Mouse (Mus musculus): Measurements from ENCODE around the gene Hccs. TPM values are rescaled to one million over a fixed set of nuclear protein-coding genes. Genes with fewer than 3 reads are reported as not detected.

The Hccs gene
- polyA plus RNA-seq, 1 experiment, result 17.8 TPM

DNA sequence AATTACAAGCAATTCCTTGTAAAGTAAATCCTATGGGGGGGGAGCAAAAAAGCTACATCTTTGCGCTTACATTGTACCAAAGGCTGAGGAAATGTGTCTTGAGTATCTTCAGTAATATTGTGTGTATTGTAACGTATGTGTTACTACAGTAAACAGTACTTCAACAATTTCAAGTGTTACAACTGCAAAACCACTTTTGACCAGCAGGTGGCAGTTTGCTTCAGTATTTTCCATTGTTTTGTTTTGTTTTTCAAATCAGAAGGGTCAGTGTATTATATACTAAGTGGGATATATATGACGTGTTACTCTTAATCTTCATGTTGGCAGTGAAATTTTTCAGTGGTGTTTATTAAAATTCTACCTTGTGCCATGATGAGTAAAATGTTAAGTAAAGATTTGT, 16.2 kb downstream of the Hccs start:
- no peak overlapping the region for H3K4me3 ChIP-seq (ENCODE audit: insufficient read depth, low read length)
- no peak overlapping the region for H3K27ac ChIP-seq (ENCODE audit: insufficient read depth, low read depth, low read length)
- TF ChIP-seq POLR2A (IDR thresholded peaks at IDR 0.05; ENCODE audit: borderline replicate concordance, low read depth, low read length) (no peak), CTCF (IDR thresholded peaks at IDR 0.05; ENCODE audit: low read depth, low read length) (no peak)
- H3K4me1 ChIP-seq (ENCODE audit: control insufficient read depth, insufficient read depth, low read length), result no peaks in the 10 kb centered on the region

DNA sequence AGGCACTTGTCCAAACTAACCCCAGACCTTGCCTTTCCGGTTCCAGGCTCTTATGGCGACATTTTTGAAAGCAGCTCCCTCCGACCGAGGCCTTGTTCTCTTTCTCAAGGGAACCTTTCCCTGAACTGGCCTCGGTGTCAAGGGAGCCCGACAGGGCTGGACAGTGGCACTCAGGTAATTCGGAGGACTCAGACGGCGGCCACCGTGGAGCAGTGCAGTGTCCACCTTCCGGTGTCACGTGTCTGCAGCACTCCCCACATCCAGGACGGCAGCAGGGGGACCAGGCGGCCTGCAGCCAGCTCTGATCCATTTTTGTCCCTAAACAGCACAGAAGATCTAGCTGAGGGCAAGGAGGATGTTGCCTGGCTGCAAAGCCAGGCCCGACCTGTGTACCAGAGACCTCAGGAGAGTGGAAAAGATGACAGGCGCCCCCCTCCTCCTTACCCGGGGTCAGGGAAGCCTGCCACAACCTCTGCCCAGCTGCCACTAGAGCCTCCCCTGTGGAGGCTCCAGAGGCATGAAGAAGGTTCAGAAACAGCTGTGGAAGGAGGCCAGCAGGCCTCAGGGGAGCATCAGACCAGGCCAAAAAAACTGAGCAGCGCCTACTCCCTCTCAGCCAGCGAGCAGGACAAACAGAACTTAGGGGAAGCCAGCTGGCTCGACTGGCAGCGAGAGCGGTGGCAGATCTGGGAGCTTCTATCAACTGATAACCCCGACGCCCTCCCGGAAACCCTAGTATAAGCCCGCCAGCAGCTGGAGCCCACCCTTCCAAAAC, 17.7 kb downstream of the Hccs start:
- no peaks in the 10 kb centered on the region for H3K4me1 ChIP-seq (ENCODE audit: control insufficient read depth, insufficient read depth, low read length)
- TF ChIP-seq POLR2A (IDR thresholded peaks at IDR 0.05; ENCODE audit: borderline replicate concordance, low read depth, low read length) (no peak), CTCF (IDR thresholded peaks at IDR 0.05; ENCODE audit: low read depth, low read length) (no peak)
- H3K27ac ChIP-seq (ENCODE audit: insufficient read depth, low read depth, low read length), result no peak overlapping the region
- H3K4me3 ChIP-seq (ENCODE audit: insufficient read depth, low read length), result no peak overlapping the region

DNA sequence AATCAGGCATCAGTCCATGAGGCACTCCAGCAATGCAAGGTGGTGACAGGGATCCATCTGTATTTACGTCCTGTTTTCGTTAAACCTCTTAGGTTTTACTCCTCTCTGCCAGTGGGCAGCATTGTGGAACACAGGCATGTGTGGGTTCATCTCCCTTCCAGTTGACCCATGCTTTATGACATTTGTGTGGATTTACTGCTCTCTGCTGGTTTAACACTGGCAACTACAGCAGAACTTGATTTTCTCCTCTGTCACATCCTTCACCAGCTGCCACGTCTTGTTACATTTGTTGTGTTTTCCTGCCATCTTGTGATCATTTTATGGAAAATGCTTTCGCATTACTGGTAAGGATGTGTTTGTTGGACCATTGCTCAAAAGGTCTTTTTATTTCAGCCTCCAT, 20.6 kb downstream of the Hccs start:
- Histone ChIP-seq H3K4me1 (ENCODE audit: control insufficient read depth, insufficient read depth, low read length) (no peaks in the 10 kb centered on the region), H3K27ac (ENCODE audit: insufficient read depth, low read depth, low read length) (no peak overlapping the region), H3K4me3 (ENCODE audit: insufficient read depth, low read length) (no peak overlapping the region)
- TF ChIP-seq CTCF (IDR thresholded peaks at IDR 0.05; ENCODE audit: low read depth, low read length), result no peak
- no peak for TF ChIP-seq POLR2A (IDR thresholded peaks at IDR 0.05; ENCODE audit: borderline replicate concordance, low read depth, low read length)

DNA sequence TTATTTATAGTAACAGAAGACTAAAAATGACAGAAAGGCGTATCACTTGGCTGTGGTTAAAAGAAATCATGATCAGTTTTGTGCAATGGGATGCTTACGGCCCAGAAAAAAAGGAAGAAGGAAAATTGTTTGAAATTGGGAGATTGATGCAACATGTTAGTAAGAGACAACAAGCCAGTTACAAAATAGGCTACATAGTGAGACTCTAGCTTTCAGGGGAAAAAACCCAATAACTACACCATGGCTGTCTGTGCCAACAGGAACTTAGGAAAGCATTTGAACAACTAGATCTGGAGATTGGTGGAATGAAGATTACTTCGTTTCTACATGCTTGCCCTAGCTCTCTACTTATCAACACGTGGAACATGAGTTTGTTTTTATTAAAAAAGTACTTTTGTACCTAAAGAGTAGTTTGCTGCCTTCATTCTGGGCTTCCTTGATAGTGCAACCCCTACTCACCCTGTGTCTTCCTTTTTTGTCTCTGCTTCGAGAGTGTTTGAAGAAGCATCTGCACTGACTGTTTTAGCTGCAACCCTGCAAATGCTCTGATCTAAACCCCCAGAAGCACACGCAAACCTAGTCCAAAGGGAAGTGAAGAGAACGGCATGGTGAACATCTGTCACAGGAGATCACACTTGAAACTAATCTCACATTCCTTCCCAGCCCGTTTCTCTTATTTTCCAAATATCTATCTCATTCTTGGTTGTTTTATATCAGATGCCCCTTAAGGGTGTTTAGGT, 56.6 kb downstream of the Hccs start:
- H3K27ac ChIP-seq (ENCODE audit: insufficient read depth, low read depth, low read length), result peak overlapping the region; percentile 19
- TF ChIP-seq POLR2A (IDR thresholded peaks at IDR 0.05; ENCODE audit: borderline replicate concordance, low read depth, low read length), result no peak
- no peak for TF ChIP-seq CTCF (IDR thresholded peaks at IDR 0.05; ENCODE audit: low read depth, low read length)

DNA sequence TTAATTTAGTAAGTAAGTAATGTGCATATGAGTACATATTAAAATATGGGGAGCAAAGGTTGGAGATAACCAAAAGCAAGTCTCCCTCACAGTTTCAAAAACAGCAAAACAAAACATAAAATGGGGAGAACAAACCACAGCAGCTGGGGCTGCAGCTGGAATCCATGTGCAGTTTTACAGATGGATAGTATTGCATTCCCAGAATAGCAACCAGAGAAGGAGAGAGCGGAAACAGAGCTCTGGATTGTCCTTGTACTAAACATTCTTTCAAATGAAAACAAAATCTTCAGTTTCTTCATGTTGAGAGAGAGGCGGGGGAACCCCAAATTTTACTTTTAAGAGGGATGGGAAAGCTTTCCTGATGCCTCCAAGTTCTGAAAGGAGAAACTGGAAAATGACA, 58.0 kb downstream of the Hccs start:
- Histone ChIP-seq H3K4me3 (ENCODE audit: insufficient read depth, low read length) (no peak overlapping the region), H3K27ac (ENCODE audit: insufficient read depth, low read depth, low read length) (no peak overlapping the region), H3K4me1 (ENCODE audit: control insufficient read depth, insufficient read depth, low read length) (peaks cover 12% of the 10 kb centered on the region)
- TF ChIP-seq POLR2A (IDR thresholded peaks at IDR 0.05; ENCODE audit: borderline replicate concordance, low read depth, low read length) (no peak), CTCF (IDR thresholded peaks at IDR 0.05; ENCODE audit: low read depth, low read length) (no peak)

More for the DNA sequence above, 56.6 kb downstream of the Hccs start:
- Histone ChIP-seq H3K4me1 (ENCODE audit: control insufficient read depth, insufficient read depth, low read length) (peaks cover 14% of the 10 kb centered on the region), H3K4me3 (ENCODE audit: insufficient read depth, low read length) (no peak overlapping the region)

DNA sequence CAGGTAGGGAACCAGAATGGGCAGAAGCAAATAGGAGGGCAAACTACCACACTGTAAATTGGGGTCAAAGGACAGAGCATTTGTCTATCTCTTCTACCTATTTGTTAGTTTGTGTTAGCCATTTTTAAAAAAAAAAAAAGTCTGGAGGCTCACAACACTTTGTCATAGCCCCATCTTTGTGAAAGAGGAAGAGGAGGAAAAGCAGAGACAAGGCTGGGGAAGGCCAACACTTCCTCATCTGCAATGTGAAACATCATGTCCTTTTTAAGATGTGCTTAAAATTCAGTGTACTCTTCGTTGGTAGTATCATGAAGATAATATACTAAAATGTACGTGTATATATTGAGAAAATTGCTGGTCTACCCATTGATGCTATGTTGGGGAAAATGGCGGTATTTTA, 59.1 kb downstream of the Hccs start:
- Histone ChIP-seq H3K4me1 (ENCODE audit: control insufficient read depth, insufficient read depth, low read length) (peaks cover 12% of the 10 kb centered on the region), H3K27ac (ENCODE audit: insufficient read depth, low read depth, low read length) (no peak overlapping the region), H3K4me3 (ENCODE audit: insufficient read depth, low read length) (no peak overlapping the region)
- TF ChIP-seq POLR2A (IDR thresholded peaks at IDR 0.05; ENCODE audit: borderline replicate concordance, low read depth, low read length), result no peak
- no peak for TF ChIP-seq CTCF (IDR thresholded peaks at IDR 0.05; ENCODE audit: low read depth, low read length)

DNA sequence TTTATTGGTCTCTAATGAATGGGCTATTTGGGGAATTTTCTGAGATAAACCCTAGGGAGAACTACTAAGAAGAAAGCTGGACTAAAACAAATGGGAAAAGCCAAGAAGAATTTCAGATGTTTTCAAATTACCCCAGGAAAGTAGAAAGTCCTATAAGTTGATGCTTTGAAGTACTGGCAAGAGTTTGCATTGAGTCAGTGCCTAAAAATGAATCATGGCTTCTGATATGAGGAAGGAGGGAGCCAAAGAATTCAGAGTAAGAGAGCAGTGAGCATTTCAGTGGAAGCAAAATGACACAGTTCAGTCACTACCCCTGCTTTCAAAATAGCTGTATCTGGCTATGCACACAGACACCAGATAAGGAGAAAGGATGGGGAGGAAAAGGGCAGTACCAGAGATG, 63.4 kb downstream of the Hccs start:
- Histone ChIP-seq H3K27ac (ENCODE audit: insufficient read depth, low read depth, low read length) (no peak overlapping the region), H3K4me1 (ENCODE audit: control insufficient read depth, insufficient read depth, low read length) (no peaks in the 10 kb centered on the region), H3K4me3 (ENCODE audit: insufficient read depth, low read length) (no peak overlapping the region)
- no peak for TF ChIP-seq CTCF (IDR thresholded peaks at IDR 0.05; ENCODE audit: low read depth, low read length)
- no peak for TF ChIP-seq POLR2A (IDR thresholded peaks at IDR 0.05; ENCODE audit: borderline replicate concordance, low read depth, low read length)

DNA sequence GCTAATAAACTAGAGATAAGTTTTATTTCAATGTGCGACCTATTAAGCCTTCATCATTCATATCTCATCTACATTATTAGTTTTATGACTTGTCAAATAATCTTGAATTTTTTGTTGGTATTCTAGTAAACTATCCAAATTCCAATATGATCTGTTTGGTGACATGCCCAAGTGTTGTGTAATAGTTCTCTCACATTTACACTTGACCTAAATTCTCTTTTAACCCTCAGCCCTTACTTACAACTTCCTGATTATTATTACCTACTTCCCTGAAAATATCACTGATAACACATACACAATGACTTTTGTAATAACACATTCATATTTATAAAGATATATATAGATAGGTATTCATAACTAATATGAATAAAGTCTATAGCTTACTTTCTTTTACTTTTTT, 64.3 kb downstream of the Hccs start:
- no peak overlapping the region for H3K27ac ChIP-seq (ENCODE audit: insufficient read depth, low read depth, low read length)
- H3K4me3 ChIP-seq (ENCODE audit: insufficient read depth, low read length), result no peak overlapping the region
- TF ChIP-seq CTCF (IDR thresholded peaks at IDR 0.05; ENCODE audit: low read depth, low read length) (no peak), POLR2A (IDR thresholded peaks at IDR 0.05; ENCODE audit: borderline replicate concordance, low read depth, low read length) (no peak)
- H3K4me1 ChIP-seq (ENCODE audit: control insufficient read depth, insufficient read depth, low read length), result no peaks in the 10 kb centered on the region

DNA sequence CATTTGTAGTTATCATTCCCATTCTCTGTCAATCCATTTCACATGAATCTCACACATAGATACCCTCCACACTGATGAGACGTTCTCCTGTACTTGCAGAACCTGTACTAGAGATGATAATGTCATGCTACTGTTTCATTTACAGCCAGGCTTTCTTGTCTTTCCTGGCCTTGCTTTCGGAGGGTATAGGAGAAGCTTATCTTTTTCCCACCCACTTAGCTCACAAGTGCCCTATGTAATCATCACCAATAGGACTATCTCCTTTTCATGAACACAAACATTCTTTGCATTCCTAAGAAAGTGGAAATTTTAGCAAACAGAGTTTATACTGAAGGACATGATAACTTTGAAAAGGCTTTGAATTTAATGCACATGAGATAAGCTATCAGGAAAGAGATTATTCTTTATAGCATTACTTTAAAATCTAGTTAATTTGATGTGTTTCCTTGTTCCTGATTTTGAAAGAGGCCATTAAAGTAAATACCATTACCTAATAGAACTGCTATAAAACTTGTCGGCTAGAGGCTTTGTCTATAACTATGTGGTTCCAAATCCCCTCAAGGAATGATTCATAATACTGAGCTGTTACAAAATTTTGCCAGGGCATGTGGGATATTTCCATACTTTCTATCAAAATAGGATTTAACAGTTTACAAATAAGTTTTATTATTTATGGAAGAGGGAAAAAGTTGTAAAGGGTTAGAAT, 97.7 kb downstream of the Hccs start:
- no peak for TF ChIP-seq POLR2A (IDR thresholded peaks at IDR 0.05; ENCODE audit: borderline replicate concordance, low read depth, low read length)
- TF ChIP-seq CTCF (IDR thresholded peaks at IDR 0.05; ENCODE audit: low read depth, low read length), result no peak
- Histone ChIP-seq H3K4me1 (ENCODE audit: control insufficient read depth, insufficient read depth, low read length) (no peaks in the 10 kb centered on the region), H3K27ac (ENCODE audit: insufficient read depth, low read depth, low read length) (no peak overlapping the region), H3K4me3 (ENCODE audit: insufficient read depth, low read length) (no peak overlapping the region)
